Comparison of ENCODE assay signal across 9 mouse cellular contexts in genomic region chr5:120761901-120762300, GRCm38 (mm10). TPM values are rescaled to one million over a fixed set of nuclear protein-coding genes. Genes with fewer than 3 reads are reported as not detected.
DNase-seq lines count a peak whose midpoint lies in the region; ATAC-seq lines count a peak whose summit lies in the region.
"Had no signal": no experiment of that assay in that cellular context is flagged by ENCODE, and none has a peak within 500 bp of the region (broad histone marks: within the 10 kb centered on the region; RNA-seq: fewer than 3 reads in every experiment).

No protein-coding gene starts in this region.

- no peaks in the 10 kb centered on the region for H3K36me3 ChIP-seq in lung, embryonic 15.5 days
- H3K36me3 ChIP-seq in embryonic facial prominence, embryonic 15.5 days, result no peaks in the 10 kb centered on the region
- no peaks in the 10 kb centered on the region for H3K36me3 ChIP-seq in limb, embryonic 11.5 days (ENCODE audit: control insufficient read depth, insufficient read depth, low read length)
- no peaks in the 10 kb centered on the region for H3K36me3 ChIP-seq in intestine, embryonic 16.5 days (ENCODE audit: control insufficient read depth, insufficient read depth, low read length)

- no peak for DNase-seq in lung, postnatal 4 days
- DNase-seq in limb, embryonic 11.5 days (ENCODE audit: low spot score), result peak; percentile 49
- DNase-seq in urinary bladder, adult 2 months (ENCODE audit: low spot score), result no peak
- DNase-seq in urinary bladder, postnatal 4 days (ENCODE audit: low spot score in 2 of 2), result no peak

- H3K27me3 ChIP-seq in lung, embryonic 15.5 days, result peaks cover 4% of the 10 kb centered on the region; the same call in 1 of the 2 replicates
- H3K27me3 ChIP-seq in embryonic facial prominence, embryonic 15.5 days, result peaks cover 3% of the 10 kb centered on the region; the same call in 1 of the 2 replicates
- no peaks in the 10 kb centered on the region for H3K27me3 ChIP-seq in limb, embryonic 11.5 days (ENCODE audit: control insufficient read depth, insufficient read depth, low read length)
- H3K27me3 ChIP-seq in intestine, embryonic 16.5 days (replicated peaks; ENCODE audit: control insufficient read depth, insufficient read depth, low read length), result no peaks in the 10 kb centered on the region

- no peaks in the 10 kb centered on the region for H3K4me1 ChIP-seq in lung, embryonic 15.5 days
- no peaks in the 10 kb centered on the region for H3K4me1 ChIP-seq in embryonic facial prominence, embryonic 15.5 days
- no peaks in the 10 kb centered on the region for H3K4me1 ChIP-seq in limb, embryonic 11.5 days (ENCODE audit: control insufficient read depth, insufficient read depth, low read length)
- H3K4me1 ChIP-seq in intestine, embryonic 16.5 days (ENCODE audit: control insufficient read depth, insufficient read depth, low read length), result no peaks in the 10 kb centered on the region

- WGBS in lung, embryonic 15.5 days, result 24% methylated on average over 6 of the region's 6 CpGs
- WGBS in embryonic facial prominence, embryonic 15.5 days, result 28% methylated on average over 6 of the region's 6 CpGs
- 26% methylated on average over 6 of the region's 6 CpGs for WGBS in limb, embryonic 11.5 days
- WGBS in intestine, embryonic 16.5 days, result 19% methylated on average over 6 of the region's 6 CpGs

- H3K4me3 ChIP-seq in lung, embryonic 15.5 days, result no peak overlapping the region
- H3K4me3 ChIP-seq in embryonic facial prominence, embryonic 15.5 days (replicated peaks), result no peak overlapping the region
- no peak overlapping the region for H3K4me3 ChIP-seq in limb, embryonic 11.5 days (ENCODE audit: low read depth, low read length)
- H3K4me3 ChIP-seq in intestine, embryonic 16.5 days (ENCODE audit: low read length), result no peak overlapping the region

- H3K9me3 ChIP-seq in lung, embryonic 15.5 days, result no peaks in the 10 kb centered on the region
- H3K9me3 ChIP-seq in embryonic facial prominence, embryonic 15.5 days (replicated peaks), result no peaks in the 10 kb centered on the region
- no peaks in the 10 kb centered on the region for H3K9me3 ChIP-seq in limb, embryonic 11.5 days (ENCODE audit: control insufficient read depth, low read length)
- no peaks in the 10 kb centered on the region for H3K9me3 ChIP-seq in intestine, embryonic 16.5 days (ENCODE audit: control insufficient read depth, low read length)

- no peak overlapping the region for H3K27ac ChIP-seq in lung, embryonic 15.5 days
- no peak overlapping the region for H3K27ac ChIP-seq in embryonic facial prominence, embryonic 15.5 days (replicated peaks)
- no peak overlapping the region for H3K27ac ChIP-seq in limb, embryonic 11.5 days (replicated peaks; ENCODE audit: low read depth, low read length)
- no peak overlapping the region for H3K27ac ChIP-seq in intestine, embryonic 16.5 days (ENCODE audit: low read length)

- no peak overlapping the region for H3K9ac ChIP-seq in lung, embryonic 15.5 days
- H3K9ac ChIP-seq in embryonic facial prominence, embryonic 15.5 days, result no peak overlapping the region
- H3K9ac ChIP-seq in limb, embryonic 11.5 days (ENCODE audit: low read length), result no peak overlapping the region
- H3K9ac ChIP-seq in intestine, embryonic 16.5 days (ENCODE audit: low read depth, low read length), result no peak overlapping the region

- 0 out of 2 replicates have a peak, but pooled peaks have one; percentile 35 for ATAC-seq in lung, embryonic 15.5 days (ENCODE audit: borderline replicate concordance, extremely low read depth, low FRiP score, low TSS enrichment)
- 0 out of 2 replicates have a peak, but pooled peaks have one; percentile 34 for ATAC-seq in embryonic facial prominence, embryonic 15.5 days (ENCODE audit: insufficient number of reproducible peaks, low FRiP score, low TSS enrichment, low read depth)
- no peak for ATAC-seq in limb, embryonic 11.5 days (ENCODE audit: insufficient number of reproducible peaks, low FRiP score, low TSS enrichment, low read depth)
- no peak for ATAC-seq in intestine, embryonic 16.5 days
- ATAC-seq: inflammation-experienced regulatory T-cells, adult 6 months had no signal

- H3K4me2 ChIP-seq in lung, embryonic 15.5 days, result no peak overlapping the region
- no peak overlapping the region for H3K4me2 ChIP-seq in embryonic facial prominence, embryonic 15.5 days (replicated peaks)
- H3K4me2 ChIP-seq in limb, embryonic 11.5 days (ENCODE audit: low read depth, severe bottlenecking), result no peak overlapping the region
- no peak overlapping the region for H3K4me2 ChIP-seq in intestine, embryonic 16.5 days (ENCODE audit: low read depth, low read length)

RNA-seq across cellular contexts. Expression of gene Oas2, which starts 12.2 kb away (rescaled TPM):
- polyA plus RNA-seq in lung, embryonic 15.5 days (2015; fragmentation: Nextera tagmentation; extraction: Ambion mirVana), result 0.30 and 0.34 TPM in 2 replicates
- 0.72 and 1.3 TPM in 2 replicates for polyA plus RNA-seq in embryonic facial prominence, embryonic 15.5 days (2015; fragmentation: Nextera tagmentation; extraction: Ambion mirVana)
- polyA plus RNA-seq in limb, embryonic 11.5 days (2014; fragmentation: Nextera tagmentation; extraction: Ambion mirVana), result 0.12 TPM in 1 of 2 replicates, not detected in the other
- polyA plus RNA-seq in urinary bladder, adult 2 months (2012; rRNA removed), result 8.3 and 9.0 TPM in 2 replicates
- polyA plus RNA-seq in intestine, embryonic 16.5 days (2015; fragmentation: Nextera tagmentation; extraction: Ambion mirVana), result 0.23 and 0.29 TPM in 2 replicates

RNA-seq across cellular contexts. Expression of gene Oas3, which starts 15.6 kb away (rescaled TPM):
- polyA plus RNA-seq in lung, embryonic 15.5 days (2015; fragmentation: Nextera tagmentation; extraction: Ambion mirVana), result 0.09 and 0.12 TPM in 2 replicates
- polyA plus RNA-seq in embryonic facial prominence, embryonic 15.5 days (2015; fragmentation: Nextera tagmentation; extraction: Ambion mirVana), result 0.13 and 0.14 TPM in 2 replicates
- 0.03 TPM in 1 of 2 replicates, not detected in the other for polyA plus RNA-seq in limb, embryonic 11.5 days (2014; fragmentation: Nextera tagmentation; extraction: Ambion mirVana)
- polyA plus RNA-seq in urinary bladder, adult 2 months (2012; rRNA removed), result 0.32 and 0.94 TPM in 2 replicates
- polyA plus RNA-seq in intestine, embryonic 16.5 days (2015; fragmentation: Nextera tagmentation; extraction: Ambion mirVana), result 0.18 and 0.20 TPM in 2 replicates

RNA-seq across cellular contexts. Expression of gene Oas1e, which starts 33.4 kb away (rescaled TPM):
- polyA plus RNA-seq in lung, embryonic 15.5 days (2015; fragmentation: Nextera tagmentation; extraction: Ambion mirVana), result not detected in 2 replicates
- polyA plus RNA-seq in embryonic facial prominence, embryonic 15.5 days (2015; fragmentation: Nextera tagmentation; extraction: Ambion mirVana), result not detected in 2 replicates
- not detected in 2 replicates for polyA plus RNA-seq in limb, embryonic 11.5 days (2014; fragmentation: Nextera tagmentation; extraction: Ambion mirVana)
- polyA plus RNA-seq in urinary bladder, adult 2 months (2012; rRNA removed), result 0.06 and 0.07 TPM in 2 replicates
- not detected in 2 replicates for polyA plus RNA-seq in intestine, embryonic 16.5 days (2015; fragmentation: Nextera tagmentation; extraction: Ambion mirVana)
- polyA plus RNA-seq: inflammation-experienced regulatory T-cells, adult 6 months had no signal

RNA-seq across cellular contexts. Expression of gene Dtx1, which starts 50.2 kb away (rescaled TPM):
- 2.5 and 3.8 TPM in 2 replicates for polyA plus RNA-seq in lung, embryonic 15.5 days (2015; fragmentation: Nextera tagmentation; extraction: Ambion mirVana)
- polyA plus RNA-seq in embryonic facial prominence, embryonic 15.5 days (2015; fragmentation: Nextera tagmentation; extraction: Ambion mirVana), result 6.2 and 7.7 TPM in 2 replicates
- 3.0 and 3.5 TPM in 2 replicates for polyA plus RNA-seq in limb, embryonic 11.5 days (2014; fragmentation: Nextera tagmentation; extraction: Ambion mirVana)
- 6.6 and 12.5 TPM in 2 replicates for polyA plus RNA-seq in urinary bladder, adult 2 months (2012; rRNA removed)
- 2.2 and 3.0 TPM in 2 replicates for polyA plus RNA-seq in intestine, embryonic 16.5 days (2015; fragmentation: Nextera tagmentation; extraction: Ambion mirVana)
- polyA plus RNA-seq: liver, embryonic 16.5 days had no signal

RNA-seq across cellular contexts. Expression of gene Oas1c, which starts 50.4 kb away (rescaled TPM):
- 0.33 and 0.49 TPM in 2 replicates for polyA plus RNA-seq in lung, embryonic 15.5 days (2015; fragmentation: Nextera tagmentation; extraction: Ambion mirVana)
- polyA plus RNA-seq in embryonic facial prominence, embryonic 15.5 days (2015; fragmentation: Nextera tagmentation; extraction: Ambion mirVana), result 0.34 and 0.65 TPM in 2 replicates
- 0.28 and 0.41 TPM in 2 replicates for polyA plus RNA-seq in limb, embryonic 11.5 days (2014; fragmentation: Nextera tagmentation; extraction: Ambion mirVana)
- 4.7 and 5.1 TPM in 2 replicates for polyA plus RNA-seq in urinary bladder, adult 2 months (2012; rRNA removed)
- polyA plus RNA-seq in intestine, embryonic 16.5 days (2015; fragmentation: Nextera tagmentation; extraction: Ambion mirVana), result 0.58 and 1.1 TPM in 2 replicates

Comparison
In these comparisons a context has a peak if more than half of its experiments do, and no peak if none do; other contexts are left out.
1. ATAC-seq: peak in lung, embryonic 15.5 days (single experiment) and embryonic facial prominence, embryonic 15.5 days (single experiment); none in limb, embryonic 11.5 days (single experiment) and intestine, embryonic 16.5 days (single experiment).